Mouse (Mus musculus) neural tube, embryonic 14.5 days (tissue): ENCODE results near the gene Rexo2. TPM values are rescaled to one million over a fixed set of nuclear protein-coding genes. Genes with fewer than 3 reads are reported as not detected.

ENCODE experiments used
- ATAC-seq: fragments of 200-750 bp; cut with Nextera tagmentation; 2 replicates; pipeline ENCODE4 v1.8.0; 2017; ENCODE audit warnings: low read depth, mild to moderate bottlenecking, moderate TSS enrichment, moderate library complexity
- H3K27ac ChIP-seq: fragments of 300-500 bp; sonication (generic); 2 replicates; pipeline ENCODE4 v1.5.1; 2014; ENCODE audit warnings: low read depth, mild to moderate bottlenecking, control low read depth, low read length, moderate library complexity, mixed read lengths
- H3K27me3 ChIP-seq: fragments of 300-500 bp; sonication (generic); 2 replicates; pipeline ENCODE4 v1.6.1; 2014; ENCODE audit warnings: low read length; ENCODE audit not compliant: control insufficient read depth, insufficient read depth
- H3K36me3 ChIP-seq: fragments of 300-500 bp; sonication (generic); 2 replicates; pipeline ENCODE4 v1.6.1; 2014; ENCODE audit warnings: low read length, mixed read lengths; ENCODE audit not compliant: control insufficient read depth, insufficient read depth
- H3K4me1 ChIP-seq: fragments of 300-500 bp; sonication (generic); 2 replicates; pipeline ENCODE4 v1.6.1; 2014; ENCODE audit warnings: low read length; ENCODE audit not compliant: control insufficient read depth, insufficient read depth
- H3K4me2 ChIP-seq: fragments of 300-500 bp; sonication (generic); 2 replicates; pipeline ENCODE4 v1.6.1; 2014; ENCODE audit warnings: mild to moderate bottlenecking, low read depth, low read length, control low read depth
- H3K4me3 ChIP-seq: fragments of 300-500 bp; sonication (generic); 2 replicates; pipeline ENCODE4 v1.5.1; 2014; ENCODE audit warnings: low read depth, low read length, control low read depth, mixed read lengths
- H3K9ac ChIP-seq: fragments of 300-500 bp; sonication (generic); replicated peaks from 2 replicates; pipeline ENCODE4 v1.6.1; 2014; ENCODE audit warnings: low read depth, mild to moderate bottlenecking, control low read depth, low read length, mixed read lengths
- H3K9me3 ChIP-seq: fragments of 300-500 bp; sonication (generic); 2 replicates; pipeline ENCODE4 v1.6.1; 2016; ENCODE audit warnings: low read length; ENCODE audit not compliant: control insufficient read depth
- WGBS: fragments of 180-500 bp; shearing (Covaris S2); extraction: QIAGEN DNeasy Blood & Tissue Kit; methylation state at CpG from one replicate; pipeline ENCODE4 v1.1.7; 2014; 5-methylcytosine and 5-hydroxymethylcytosine counted together
- polyA plus RNA-seq: library from polyadenylated mRNA; unstranded; fragments of >200 nt; fragmentation: Nextera tagmentation; extraction: Ambion mirVana; gene quantifications from 2 replicates; pipeline ENCODE4 v1.2.1, GENCODE M21; 2014

The Rexo2 gene
- polyA plus RNA-seq, 1 experiment from 2014 or later: 87.1 TPM

DNA sequence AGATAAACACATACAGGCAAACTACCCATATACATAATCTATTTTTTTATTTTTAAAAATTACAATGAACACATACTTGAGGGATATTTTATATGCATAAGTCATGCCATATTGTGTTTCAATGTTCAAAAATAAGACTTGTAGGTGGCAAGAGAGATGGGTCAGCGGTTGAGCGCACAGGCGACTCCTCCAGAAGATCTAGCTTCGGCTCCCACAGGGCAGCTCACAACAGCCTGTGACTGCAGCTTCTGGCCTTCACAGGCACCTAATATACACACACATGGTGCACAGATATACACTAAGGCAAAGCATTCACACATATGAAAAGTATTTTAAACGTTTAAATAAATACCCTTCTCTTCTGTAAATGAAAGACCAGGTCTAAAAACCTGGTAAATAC is 21.0 kb downstream of the Rexo2 start:
- no peak overlapping the region for H3K4me3 ChIP-seq
- no peak overlapping the region for H3K27ac ChIP-seq
- no peak overlapping the region for H3K9ac ChIP-seq
- no peaks in the 10 kb centered on the region for H3K4me1 ChIP-seq
- H3K9me3 ChIP-seq: no peaks in the 10 kb centered on the region
- no peak overlapping the region for H3K4me2 ChIP-seq
- 88% methylated on average over 5 of the region's 5 CpGs for WGBS
- H3K36me3 ChIP-seq: no peaks in the 10 kb centered on the region
- H3K27me3 ChIP-seq: no peaks in the 10 kb centered on the region
- ATAC-seq: no peak

GRCm38 (mm10) chr9:48458879-48459278 is 21.5 kb downstream of the Rexo2 start:
- H3K27ac ChIP-seq: no peak overlapping the region
- no peak for ATAC-seq
- no peak overlapping the region for H3K4me3 ChIP-seq
- no peaks in the 10 kb centered on the region for H3K36me3 ChIP-seq
- no peak overlapping the region for H3K4me2 ChIP-seq
- no peaks in the 10 kb centered on the region for H3K4me1 ChIP-seq
- no peak overlapping the region for H3K9ac ChIP-seq
- no peaks in the 10 kb centered on the region for H3K27me3 ChIP-seq
- 79% methylated on average over 3 of the region's 3 CpGs for WGBS
- no peaks in the 10 kb centered on the region for H3K9me3 ChIP-seq

GRCm38 (mm10) chr9:48455961-48456360 is 24.5 kb downstream of the Rexo2 start:
- no peak overlapping the region for H3K4me3 ChIP-seq
- H3K4me2 ChIP-seq: no peak overlapping the region
- H3K27ac ChIP-seq: no peak overlapping the region
- H3K36me3 ChIP-seq: no peaks in the 10 kb centered on the region
- no peaks in the 10 kb centered on the region for H3K4me1 ChIP-seq
- no peaks in the 10 kb centered on the region for H3K27me3 ChIP-seq
- H3K9me3 ChIP-seq: no peaks in the 10 kb centered on the region
- H3K9ac ChIP-seq: no peak overlapping the region
- WGBS: 97% methylated on average over 3 of the region's 3 CpGs
- no peak for ATAC-seq

GRCm38 (mm10) chr9:48450066-48450465 is 30.4 kb downstream of the Rexo2 start:
- Histone ChIP-seq H3K27me3 (no peaks in the 10 kb centered on the region), H3K9me3 (no peaks in the 10 kb centered on the region), H3K36me3 (no peaks in the 10 kb centered on the region), H3K4me1 (no peaks in the 10 kb centered on the region), H3K4me3 (no peak overlapping the region), H3K9ac (no peak overlapping the region), H3K4me2 (no peak overlapping the region), H3K27ac (no peak overlapping the region)
- no peak for ATAC-seq
- WGBS: 90% methylated on average over 15 of the region's 17 CpGs

DNA sequence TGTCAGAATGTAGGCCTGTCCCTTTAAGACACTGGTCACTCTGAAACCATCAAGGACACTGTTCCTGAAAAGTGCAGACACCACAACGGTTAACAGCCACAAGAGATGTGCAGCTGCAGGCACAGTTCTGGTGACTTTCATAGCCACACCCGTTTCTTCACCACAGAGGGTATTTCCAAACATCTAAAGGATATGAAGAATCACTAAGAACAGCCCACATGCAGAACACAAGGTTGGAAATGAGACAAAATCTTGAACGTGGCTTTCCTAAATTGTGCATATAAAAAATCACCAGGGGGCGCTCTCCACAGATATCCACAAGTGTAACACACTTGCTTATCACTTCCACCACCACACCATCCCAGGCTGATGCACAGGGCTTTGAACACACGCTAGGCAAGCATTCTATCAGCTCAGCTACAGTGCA is 32.6 kb downstream of the Rexo2 start:
- Histone ChIP-seq H3K36me3 (no peaks in the 10 kb centered on the region), H3K27me3 (no peaks in the 10 kb centered on the region), H3K9me3 (no peaks in the 10 kb centered on the region), H3K9ac (no peak overlapping the region), H3K4me1 (no peaks in the 10 kb centered on the region), H3K27ac (no peak overlapping the region), H3K4me3 (no peak overlapping the region), H3K4me2 (no peak overlapping the region)
- no peak for ATAC-seq
- 41% methylated on average over 5 of the region's 5 CpGs for WGBS

DNA sequence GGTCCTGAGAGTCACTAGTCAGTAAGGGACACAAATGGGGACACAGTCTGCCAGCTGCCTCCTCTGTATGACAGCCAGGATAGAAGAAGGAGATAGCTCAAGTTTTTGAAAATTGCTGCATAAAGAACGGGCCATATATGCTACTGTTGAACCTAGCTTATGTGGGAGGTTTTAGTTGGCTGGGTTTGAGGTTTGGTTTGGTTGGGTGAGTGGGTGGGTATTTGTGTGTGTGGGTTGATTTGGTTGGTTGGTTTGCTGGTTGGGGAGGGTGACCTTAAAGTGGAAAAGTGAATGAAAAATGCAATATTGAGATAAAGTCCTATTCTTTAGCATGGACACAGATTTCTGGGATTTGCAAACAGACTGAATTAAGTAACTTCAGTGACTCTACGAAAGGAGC is 35.6 kb downstream of the Rexo2 start:
- H3K9me3 ChIP-seq: no peaks in the 10 kb centered on the region
- no peak overlapping the region for H3K4me2 ChIP-seq
- no peaks in the 10 kb centered on the region for H3K36me3 ChIP-seq
- H3K4me1 ChIP-seq: no peaks in the 10 kb centered on the region
- no peak overlapping the region for H3K9ac ChIP-seq
- H3K27me3 ChIP-seq: no peaks in the 10 kb centered on the region
- 81% methylated on average over 2 of the region's 2 CpGs for WGBS
- no peak for ATAC-seq
- H3K27ac ChIP-seq: no peak overlapping the region
- H3K4me3 ChIP-seq: no peak overlapping the region

GRCm38 (mm10) chr9:48443873-48444272 is 36.5 kb downstream of the Rexo2 start:
- no peak for ATAC-seq
- WGBS: 92% methylated on average over 1 of the region's 1 CpGs
- no peak overlapping the region for H3K4me2 ChIP-seq
- H3K4me3 ChIP-seq: no peak overlapping the region
- H3K36me3 ChIP-seq: no peaks in the 10 kb centered on the region
- H3K27me3 ChIP-seq: no peaks in the 10 kb centered on the region
- H3K9me3 ChIP-seq: no peaks in the 10 kb centered on the region
- H3K9ac ChIP-seq: no peak overlapping the region
- no peaks in the 10 kb centered on the region for H3K4me1 ChIP-seq
- no peak overlapping the region for H3K27ac ChIP-seq

DNA sequence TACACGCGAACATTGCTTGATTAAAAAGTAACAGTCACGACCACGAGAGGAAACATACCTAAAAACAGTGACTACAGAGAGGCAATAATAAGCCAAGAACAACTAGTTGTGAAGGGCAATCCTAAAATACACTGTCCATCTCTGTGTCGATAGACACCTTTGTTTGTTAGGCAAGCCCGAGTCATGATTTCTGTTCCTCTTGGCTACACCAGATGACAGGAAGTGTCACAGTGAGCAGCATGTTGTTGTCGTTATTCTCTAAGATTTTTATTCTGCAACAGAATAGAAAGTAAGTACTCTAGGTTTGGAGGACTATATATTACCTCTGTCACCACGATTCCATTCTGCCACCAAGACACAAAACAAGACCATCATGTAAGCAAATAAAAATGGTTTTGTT is 48.0 kb downstream of the Rexo2 start:
- no peak for ATAC-seq
- no peaks in the 10 kb centered on the region for H3K27me3 ChIP-seq
- no peaks in the 10 kb centered on the region for H3K36me3 ChIP-seq
- no peaks in the 10 kb centered on the region for H3K4me1 ChIP-seq
- WGBS: 87% methylated on average over 8 of the region's 8 CpGs
- no peaks in the 10 kb centered on the region for H3K9me3 ChIP-seq
- H3K9ac ChIP-seq: no peak overlapping the region
- no peak overlapping the region for H3K4me2 ChIP-seq
- H3K27ac ChIP-seq: no peak overlapping the region
- H3K4me3 ChIP-seq: no peak overlapping the region

GRCm38 (mm10) chr9:48427176-48427575 is 53.2 kb downstream of the Rexo2 start:
- Histone ChIP-seq H3K4me3 (no peak overlapping the region), H3K9ac (no peak overlapping the region), H3K4me2 (no peak overlapping the region), H3K27me3 (no peaks in the 10 kb centered on the region), H3K4me1 (no peaks in the 10 kb centered on the region), H3K9me3 (no peaks in the 10 kb centered on the region), H3K36me3 (no peaks in the 10 kb centered on the region), H3K27ac (no peak overlapping the region)
- ATAC-seq: no peak
- 88% methylated on average over 7 of the region's 7 CpGs for WGBS

DNA sequence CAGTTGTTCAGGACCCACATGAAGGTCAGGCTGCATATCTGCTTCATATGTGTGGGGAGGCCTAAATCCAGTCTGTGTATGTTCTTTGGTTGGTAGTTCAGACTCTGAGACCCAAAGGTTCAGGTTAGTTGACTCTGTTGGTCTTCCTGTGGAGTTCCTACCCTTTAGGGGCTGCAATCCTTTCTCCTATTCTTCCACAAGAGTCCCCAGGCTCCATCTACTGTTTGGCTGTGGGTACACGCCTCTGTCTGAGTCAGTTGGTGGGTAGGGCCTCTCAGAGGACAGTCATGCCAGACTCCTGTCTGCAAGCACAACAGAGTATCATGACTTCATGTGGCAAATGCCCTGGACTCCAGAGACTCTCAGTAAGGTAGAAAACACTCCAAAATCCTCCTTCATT is 57.2 kb downstream of the Rexo2 start:
- H3K36me3 ChIP-seq: no peaks in the 10 kb centered on the region
- H3K27me3 ChIP-seq: no peaks in the 10 kb centered on the region
- no peaks in the 10 kb centered on the region for H3K4me1 ChIP-seq
- no peak overlapping the region for H3K4me2 ChIP-seq
- no peak overlapping the region for H3K9ac ChIP-seq
- ATAC-seq: no peak
- H3K4me3 ChIP-seq: no peak overlapping the region
- 59% methylated on average over 1 of the region's 1 CpGs for WGBS
- no peaks in the 10 kb centered on the region for H3K9me3 ChIP-seq
- H3K27ac ChIP-seq: no peak overlapping the region
